Mouse (Mus musculus): Measurements from ENCODE around the gene Iqch. TPM values are rescaled to one million over a fixed set of nuclear protein-coding genes. Genes with fewer than 3 reads are reported as not detected.

Iqch gene
- total RNA-seq, 4 experiments from 2014 or later = not detected

DNA sequence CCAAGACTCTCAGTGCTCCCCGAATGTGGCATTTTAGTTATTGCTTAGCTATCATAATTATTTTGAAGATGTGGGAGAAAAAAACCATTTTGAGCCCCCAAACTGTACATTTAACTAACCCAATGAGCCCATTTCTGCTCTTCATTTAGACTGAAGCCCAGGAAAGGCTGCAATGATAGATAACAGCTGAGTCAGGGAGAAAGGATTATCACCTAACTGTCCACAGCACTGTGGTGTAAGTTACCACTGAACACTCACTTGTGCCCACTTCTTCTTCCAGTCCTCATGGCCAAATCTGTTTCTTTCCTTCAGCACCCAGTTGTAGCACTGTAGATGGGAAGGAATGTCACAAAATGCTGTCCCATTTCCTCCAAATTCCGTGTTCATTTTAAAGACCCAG, 106.5 kb downstream of the Iqch start:
- no peak for DNase-seq (ENCODE audit: low spot score in 2 of 2)

DNA sequence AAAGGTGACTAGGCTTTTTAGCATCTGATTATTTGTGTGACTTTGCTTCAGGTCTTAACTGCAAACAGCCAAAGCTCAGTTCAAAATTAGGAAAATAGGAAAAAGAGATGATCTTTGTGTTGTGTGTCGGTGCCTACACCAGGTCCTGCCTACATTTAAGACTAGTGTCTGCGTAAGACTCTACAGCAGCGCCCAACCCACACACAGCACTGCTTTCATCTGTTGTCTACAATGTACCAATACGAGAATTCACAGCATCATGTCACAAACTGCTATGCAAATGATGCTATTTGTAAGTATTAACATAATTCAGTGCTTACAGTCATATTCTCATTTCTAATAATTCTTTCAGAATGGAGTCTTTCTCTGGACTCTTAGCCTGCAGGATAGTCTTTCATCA, 108.5 kb downstream of the Iqch start:
- no peak for DNase-seq (ENCODE audit: low spot score in 2 of 2)

DNA sequence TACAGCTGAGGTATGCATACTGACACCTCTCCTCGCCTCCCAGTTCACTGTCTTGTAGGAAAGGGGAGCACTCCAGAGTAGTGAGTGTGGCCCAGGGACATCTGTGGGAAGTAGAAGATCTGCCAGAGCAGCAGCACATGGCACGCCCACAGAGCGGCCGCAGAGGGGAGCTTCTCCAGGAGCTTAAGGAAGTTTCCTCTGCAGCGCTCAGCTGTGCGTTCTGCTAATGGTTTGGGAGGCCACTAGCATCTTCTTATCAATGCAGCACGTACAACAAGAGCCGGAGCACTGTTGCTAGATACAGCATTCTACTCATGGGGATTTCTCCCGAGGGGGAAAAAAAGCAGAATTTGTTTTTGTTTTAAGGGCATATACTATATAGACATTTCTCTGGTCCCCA, 110.0 kb downstream of the Iqch start:
- DNase-seq (ENCODE audit: low spot score in 2 of 2) = no peak

DNA sequence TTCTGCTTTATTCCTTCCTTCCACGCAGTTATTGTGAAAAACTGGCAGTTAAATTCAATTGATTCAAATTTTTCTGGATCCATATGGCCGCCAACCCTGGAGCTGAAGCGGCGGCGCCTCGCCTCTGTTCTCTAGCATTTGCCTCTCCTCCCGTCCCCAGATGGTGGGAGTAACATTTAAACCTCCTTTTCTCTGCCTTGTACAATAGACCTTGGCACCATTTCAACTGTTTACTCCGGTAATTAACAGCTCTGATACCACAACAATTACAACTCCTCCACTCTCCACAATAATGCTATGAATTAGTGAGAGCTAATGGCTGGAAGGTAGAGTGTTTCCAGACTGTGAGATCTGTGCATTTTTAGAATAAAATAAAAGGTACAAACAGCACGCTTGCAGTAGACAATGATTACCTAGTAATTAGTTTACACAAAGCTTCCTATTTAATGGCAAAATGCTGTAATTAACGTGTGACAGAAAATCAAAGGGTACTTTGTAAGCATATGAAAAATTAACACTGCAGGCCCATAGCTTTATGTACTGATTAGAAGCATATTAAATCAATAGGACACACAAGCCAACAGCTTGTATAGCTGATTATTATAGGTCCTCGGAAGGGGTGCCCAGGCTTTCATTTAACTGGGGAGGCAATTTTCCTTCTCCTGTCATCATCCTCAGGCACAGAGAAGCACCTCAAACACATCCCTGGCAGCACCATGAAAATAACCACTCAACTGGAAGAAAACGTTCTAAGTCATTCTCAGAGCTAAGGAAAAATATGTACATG, 111.6 kb downstream of the Iqch start:
- no peak for DNase-seq (ENCODE audit: low spot score in 2 of 2)

- no peak for DNase-seq (ENCODE audit: low spot score in 2 of 2)
Observed at GRCm38 (mm10) chr9:63489156-63489555, 113.1 kb downstream of the Iqch start.

- DNase-seq (ENCODE audit: low spot score in 2 of 2) = no peak
Observed at GRCm38 (mm10) chr9:63465561-63465960, 136.7 kb downstream of the Iqch start.

DNA sequence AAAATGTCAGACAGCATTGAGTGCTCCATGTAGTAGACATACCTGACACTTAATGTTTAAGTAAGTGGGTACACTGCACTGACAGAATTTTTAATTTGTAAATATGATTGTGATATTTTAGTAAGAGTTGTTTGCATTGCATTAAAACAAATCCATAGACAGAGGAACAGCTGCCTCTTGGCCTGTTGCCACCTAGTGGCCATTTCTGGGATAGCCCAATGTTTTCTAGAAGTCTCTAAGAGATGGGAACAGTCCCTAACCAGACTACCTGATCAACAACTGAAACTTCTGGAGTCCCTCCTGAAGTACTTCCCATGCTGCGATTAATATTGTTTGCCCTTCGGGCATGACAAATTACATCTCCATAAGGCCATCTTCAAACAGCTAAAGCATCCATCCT, 140.0 kb downstream of the Iqch start:
- DNase-seq (ENCODE audit: low spot score in 2 of 2) = peak; percentile 22 to 37

DNA sequence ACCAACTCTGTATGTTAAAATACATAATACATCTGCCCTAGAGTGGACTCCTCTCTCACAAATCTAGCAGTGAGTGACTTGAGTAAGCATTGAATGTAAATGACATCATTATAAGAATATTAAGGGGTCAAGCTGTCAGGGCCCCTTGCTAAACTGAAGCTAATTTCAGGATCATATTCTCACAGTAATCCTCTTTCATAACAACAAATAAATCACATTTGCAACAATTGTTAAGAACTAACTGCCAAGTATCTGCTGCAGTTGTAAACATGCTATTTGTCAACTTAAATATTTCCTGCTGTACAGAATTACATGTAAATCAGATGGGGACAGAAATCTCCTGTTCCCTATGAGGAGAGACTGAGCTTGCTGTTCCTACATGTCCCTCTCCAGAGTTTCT, 145.9 kb downstream of the Iqch start:
- no peak for DNase-seq (ENCODE audit: low spot score in 2 of 2)

GRCm38 (mm10) chr9:63454341-63454740, 148.0 kb downstream of the Iqch start:
- DNase-seq (ENCODE audit: low spot score in 2 of 2) = no peak

DNA sequence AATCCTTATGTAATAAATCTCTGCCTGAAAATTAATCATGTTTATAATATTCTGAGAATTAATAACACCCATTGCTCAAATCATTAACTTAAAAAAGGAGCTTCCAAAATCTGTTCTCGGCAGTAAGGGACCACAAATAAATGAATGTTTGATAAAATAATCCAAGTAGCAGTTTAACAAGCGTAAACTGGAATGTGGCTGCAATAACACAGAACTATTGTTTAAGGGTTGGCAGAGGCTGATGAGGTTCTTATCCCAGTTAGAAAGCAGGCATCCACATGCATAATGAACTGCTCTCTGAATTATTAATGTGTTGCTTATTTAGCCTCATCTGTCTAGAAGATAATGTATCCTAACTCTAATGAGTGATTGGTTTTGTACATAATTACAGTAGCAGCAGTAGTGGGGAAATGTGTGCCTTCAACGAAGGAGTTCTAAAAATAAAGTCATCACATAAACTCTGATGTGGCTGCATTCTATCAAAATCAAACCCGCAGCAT, 151.7 kb downstream of the Iqch start:
- no peak for DNase-seq (ENCODE audit: low spot score in 2 of 2)

GRCm38 (mm10) chr9:63443695-63444094, 158.6 kb downstream of the Iqch start:
- peak in 1 of 2 experiments; percentile 4 for DNase-seq (ENCODE audit: low spot score in 2 of 2)

DNA sequence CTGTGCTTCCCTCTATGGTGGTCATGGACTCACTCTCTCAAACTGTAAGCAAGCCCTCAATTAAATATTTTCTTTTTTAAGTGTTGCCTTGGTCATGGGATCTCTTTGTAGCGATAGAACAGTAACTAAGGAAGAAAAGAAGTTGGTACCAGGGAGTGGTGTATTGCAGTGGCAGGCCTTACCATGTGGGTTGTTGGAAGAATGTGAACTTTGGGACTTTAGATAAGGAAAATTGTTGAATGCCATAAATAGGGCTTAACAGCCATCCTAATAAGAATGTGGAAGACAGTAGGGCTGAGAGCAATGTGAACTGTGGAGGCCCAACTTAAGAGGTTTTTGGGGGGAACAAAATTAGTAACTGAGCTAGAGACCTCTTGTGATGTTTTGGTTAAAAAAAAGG, 171.6 kb downstream of the Iqch start:
- DNase-seq (ENCODE audit: low spot score in 2 of 2) = no peak

GRCm38 (mm10) chr9:63421096-63421736, 181.1 kb downstream of the Iqch start:
- DNase-seq (ENCODE audit: low spot score in 2 of 2) = no peak

- DNase-seq (ENCODE audit: low spot score in 2 of 2) = no peak
Observed at GRCm38 (mm10) chr9:63420396-63420795, 181.9 kb downstream of the Iqch start.

DNA sequence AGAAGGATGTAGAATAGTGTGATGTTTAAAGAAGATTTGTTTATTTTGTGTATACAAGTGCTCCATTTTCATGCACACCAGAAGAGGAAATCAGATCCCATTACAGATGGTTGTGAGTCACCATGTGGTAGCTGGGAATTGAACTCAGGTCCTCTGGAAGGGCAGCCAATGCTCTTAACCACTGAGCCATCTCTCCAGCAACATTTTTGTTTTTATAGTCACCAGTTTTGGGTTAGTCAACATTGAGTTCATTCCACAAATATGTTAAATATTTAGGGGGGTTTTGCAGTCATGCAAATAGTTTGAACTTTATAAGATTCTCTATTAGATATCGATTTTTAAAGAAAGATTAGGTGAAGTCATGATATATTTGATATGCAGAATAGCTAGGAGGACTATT, 202.1 kb downstream of the Iqch start:
- no peak for DNase-seq (ENCODE audit: low spot score in 2 of 2)

DNA sequence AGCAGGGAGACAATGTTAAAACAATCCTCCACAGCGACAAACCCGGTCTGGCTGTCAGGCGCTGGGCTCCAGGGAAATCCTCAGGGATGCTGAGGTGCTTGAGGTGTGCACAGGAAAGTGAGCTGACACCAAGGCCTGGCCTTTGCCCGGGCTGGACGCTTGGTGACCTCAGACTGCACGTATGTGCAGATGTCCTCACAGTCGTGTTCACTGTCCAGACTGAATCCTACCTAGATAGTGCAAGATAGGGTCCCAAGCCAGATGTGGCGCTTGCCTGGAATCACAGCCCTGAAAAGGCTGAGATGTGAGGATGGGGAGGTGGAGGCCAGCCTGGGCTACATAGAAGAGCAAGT, 202.9 kb downstream of the Iqch start:
- no peak for DNase-seq (ENCODE audit: low spot score in 2 of 2)

GRCm38 (mm10) chr9:63398611-63399462, 203.5 kb downstream of the Iqch start, which contains the start of gene 2300009A05Rik:
TSS of gene 2300009A05Rik (minus strand) at chr9:63399246.
- DNase-seq (ENCODE audit: low spot score in 2 of 2) = peak; percentile 93 to 94

GRCm38 (mm10) chr9:63395612-63396011, 206.7 kb downstream of the Iqch start:
- DNase-seq (ENCODE audit: low spot score in 2 of 2) = no peak

DNA sequence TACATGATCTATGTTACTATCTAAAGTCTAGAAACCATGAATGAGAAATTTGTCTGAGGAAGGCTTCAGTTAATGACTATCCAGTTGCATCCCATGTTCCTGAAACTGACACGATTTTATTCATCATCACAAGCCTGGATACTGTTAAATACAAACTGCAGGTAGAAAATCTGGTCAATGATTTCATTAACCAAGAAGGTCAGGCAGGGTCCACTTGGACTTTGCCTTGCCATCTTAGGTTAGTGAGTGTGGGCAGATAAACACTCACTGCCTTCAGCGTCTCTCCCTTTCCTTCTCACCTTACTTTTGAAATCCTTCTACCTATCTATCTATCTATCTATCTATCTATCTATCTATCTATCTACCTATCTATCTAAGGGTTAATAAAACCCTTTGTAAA, 211.0 kb downstream of the Iqch start:
- DNase-seq (ENCODE audit: low spot score in 2 of 2) = no peak

DNA sequence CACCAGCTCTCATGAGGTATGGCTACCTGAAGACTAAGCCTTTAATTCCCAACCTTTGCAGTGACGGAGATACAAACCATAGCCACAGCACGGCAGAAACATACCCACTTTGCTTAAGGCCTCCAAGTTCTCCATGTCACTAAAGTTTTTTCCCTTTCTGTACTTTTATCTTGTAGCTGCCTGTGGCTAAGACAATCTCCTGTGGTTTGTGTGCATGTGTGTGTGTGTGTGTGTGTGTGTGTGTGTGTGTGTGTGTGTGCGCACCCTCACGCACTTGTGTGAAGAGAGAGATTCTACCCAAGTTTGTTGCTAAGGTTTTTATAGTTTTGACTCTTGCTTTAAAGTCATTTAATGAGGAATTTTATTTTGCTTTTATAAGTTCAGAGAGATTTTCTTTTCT, 219.5 kb downstream of the Iqch start:
- no peak for DNase-seq (ENCODE audit: low spot score in 2 of 2)

DNA sequence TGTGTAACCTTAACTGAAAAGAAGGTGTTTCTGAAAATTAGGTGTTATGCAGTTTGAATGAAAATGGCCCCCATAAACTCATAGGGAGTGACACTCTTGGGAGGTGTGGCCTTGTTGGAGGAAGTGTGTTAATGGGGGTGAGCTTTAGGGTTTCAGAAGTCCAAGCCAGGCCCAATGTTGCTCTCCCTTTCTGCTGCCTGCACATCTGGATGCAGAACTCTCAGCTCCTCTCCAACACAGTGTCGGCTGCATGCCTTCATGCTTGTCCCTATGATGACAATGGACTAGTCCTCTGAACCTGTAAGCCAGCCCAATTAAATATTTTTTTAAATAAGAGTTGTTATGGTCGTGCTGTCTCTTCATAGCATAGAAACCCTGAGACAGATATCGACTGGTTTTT, 222.0 kb downstream of the Iqch start:
- DNase-seq (ENCODE audit: low spot score in 2 of 2) = no peak

- no peak for DNase-seq (ENCODE audit: low spot score in 2 of 2)
Observed at GRCm38 (mm10) chr9:63378174-63378573, 224.1 kb downstream of the Iqch start.

All from gastrocnemius, adult 8-10 months (tissue).